Mouse (Mus musculus) ES-E14 (cell line): ENCODE data around the gene Hspb9. TPM values are rescaled to one million over a fixed set of nuclear protein-coding genes. Genes with fewer than 3 reads are reported as not detected.

Source experiments
- DNase-seq: peaks from one replicate; pipeline ENCODE4 v3.0.0-alpha.2; 2013; ENCODE audit warnings: low read depth, low spot score
- H3K27ac ChIP-seq: 2 replicates; pipeline ENCODE4 v1.5.1; 2012; ENCODE audit warnings: low read depth, mild to moderate bottlenecking, low read length, moderate library complexity, mixed read lengths; ENCODE audit not compliant: poor library complexity, insufficient read depth, severe bottlenecking
- H3K36me3 ChIP-seq: 2 replicates; pipeline ENCODE4 v1.6.1; 2012; ENCODE audit warnings: mild to moderate bottlenecking, low read length, moderate library complexity, mixed read lengths; ENCODE audit not compliant: control insufficient read depth, poor library complexity, insufficient read depth, severe bottlenecking
- H3K4me1 ChIP-seq, 2 experiments: fragments of 150-350 bp in 1 of 2; sonication (generic) in 1 of 2; 2 replicates each; pipeline ENCODE4 v1.6.1; 2012; ENCODE audit warnings: low read length in 2 of 2, mild to moderate bottlenecking in 1 of 2, mixed read lengths in 1 of 2; ENCODE audit not compliant: control insufficient read depth in 2 of 2, insufficient read depth in 2 of 2, poor library complexity in 1 of 2
- H3K4me3 ChIP-seq, 2 experiments: fragments of 150-350 bp in 1 of 2; sonication (generic) in 1 of 2; 2 replicates each; pipeline ENCODE4 v1.5.1; 2012; ENCODE audit warnings: low read length in 2 of 2, low read depth in 1 of 2, mild to moderate bottlenecking in 1 of 2, mixed read lengths in 1 of 2; ENCODE audit not compliant: insufficient read depth in 1 of 2, poor library complexity in 1 of 2, severe bottlenecking in 1 of 2
- H3K9ac ChIP-seq: 2 replicates; pipeline ENCODE4 v1.6.1; 2012; ENCODE audit warnings: low read depth, mild to moderate bottlenecking, low read length, mixed read lengths; ENCODE audit not compliant: poor library complexity, insufficient read depth, severe bottlenecking
- H3K9me3 ChIP-seq: fragments of 150-350 bp; sonication (generic); 2 replicates; pipeline ENCODE4 v1.6.1; 2012; ENCODE audit warnings: low read depth, mild to moderate bottlenecking, low read length; ENCODE audit not compliant: control insufficient read depth, insufficient read depth
- CHD2 ChIP-seq: IDR thresholded peaks from 2 replicates; pipeline ENCODE4 v1.6.1; 2014; ENCODE audit warnings: mild to moderate bottlenecking, low read depth, low read length, inconsistent platforms
- HCFC1 ChIP-seq: IDR thresholded peaks from 2 replicates; pipeline ENCODE4 v1.6.1; 2012; ENCODE audit warnings: low read length, inconsistent platforms, borderline replicate concordance; ENCODE audit not compliant: insufficient read depth
- MAFK ChIP-seq: IDR thresholded peaks from 2 replicates; pipeline ENCODE4 v1.6.1; 2014; ENCODE audit warnings: mild to moderate bottlenecking, low read depth, low read length, inconsistent platforms; ENCODE audit not compliant: insufficient read depth
- ZC3H11A ChIP-seq: IDR thresholded peaks from 2 replicates; pipeline ENCODE4 v1.6.1; 2012; ENCODE audit warnings: low read depth, mild to moderate bottlenecking, inconsistent platforms, low read length, borderline replicate concordance
- ZNF384 ChIP-seq: IDR thresholded peaks from 2 replicates; pipeline ENCODE4 v1.6.1; 2012; ENCODE audit warnings: low read depth, low read length, inconsistent platforms
- in situ Hi-C, 2 experiments: fragments of 600-800 bp; cut with MboI; formaldehyde crosslinking; loops; one replicate each; pipeline ENCODE4 v1.15.1; 2025; ENCODE audit warnings: low sequenced_read_pairs in 2 of 2, inconsistent platforms in 1 of 2; ENCODE audit not compliant: unreplicated experiment in 2 of 2
- total RNA-seq: library from RNA; depleted of rRNA; stranded (reverse); fragments of 300-350 nt; gene quantifications from 2 replicates; pipeline ENCODE4 v1.2.3, GENCODE M21; 2012

The Hspb9 gene
- total RNA-seq, 1 experiment, result 0.49 TPM

GRCm38 (mm10) chr11:100687265-100687664, 26.4 kb upstream of the Hspb9 start:
- Histone ChIP-seq H3K27ac (no peak overlapping the region), H3K9me3 (no peaks in the 10 kb centered on the region), H3K4me3 (no peak overlapping the region), H3K36me3 (no peaks in the 10 kb centered on the region), H3K4me1 (peaks cover 0 to 18% of the 10 kb centered on the region in 2 experiments; a peak in 2 of 4 replicates), H3K9ac (no peak overlapping the region)
- in situ Hi-C loops, result no loop called here
- DNase-seq, result no peak
- TF ChIP-seq CHD2, result no peak
- TF ChIP-seq ZC3H11A, result no peak
- no peak for TF ChIP-seq HCFC1
- TF ChIP-seq MAFK, result no peak
- no peak for TF ChIP-seq ZNF384

- no peaks in the 10 kb centered on the region for H3K36me3 ChIP-seq
- TF ChIP-seq MAFK (no peak), ZNF384 (no peak), HCFC1 (no peak), ZC3H11A (no peak), CHD2 (no peak)
- H3K4me1 ChIP-seq, result peaks cover 0 to 15% of the 10 kb centered on the region in 2 experiments; a peak in 2 of 4 replicates
- no peak for DNase-seq
- H3K27ac ChIP-seq, result no peak overlapping the region
- in situ Hi-C loops, result no loop called here
- H3K9me3 ChIP-seq, result no peaks in the 10 kb centered on the region
- H3K9ac ChIP-seq, result no peak overlapping the region
- H3K4me3 ChIP-seq, result no peak overlapping the region
Observed at GRCm38 (mm10) chr11:100688443-100688842, 25.2 kb upstream of the Hspb9 start.

- in situ Hi-C loops, result no loop called here
- DNase-seq, result no peak
- no peaks in the 10 kb centered on the region for H3K9me3 ChIP-seq
- H3K9ac ChIP-seq, result no peak overlapping the region
- TF ChIP-seq ZNF384, result no peak
- TF ChIP-seq HCFC1, result no peak
- TF ChIP-seq ZC3H11A, result no peak
- no peak for TF ChIP-seq CHD2
- TF ChIP-seq MAFK, result no peak
- no peaks in the 10 kb centered on the region for H3K36me3 ChIP-seq
- H3K27ac ChIP-seq, result no peak overlapping the region
- H3K4me3 ChIP-seq, result no peak overlapping the region
- peaks cover 0 to 12% of the 10 kb centered on the region in 2 experiments; a peak in 2 of 4 replicates for H3K4me1 ChIP-seq
Observed at GRCm38 (mm10) chr11:100690389-100690788, 23.3 kb upstream of the Hspb9 start.

- Histone ChIP-seq H3K36me3 (no peaks in the 10 kb centered on the region), H3K27ac (no peak within 1 kb of the TSS), H3K4me3 (peak within 1 kb of the TSS; percentile 55 to 67), H3K4me1 (peaks cover 0 to 14% of the 10 kb centered on the region in 2 experiments; a peak in 2 of 4 replicates), H3K9ac (no peak within 1 kb of the TSS), H3K9me3 (no peaks in the 10 kb centered on the region)
- DNase-seq, result no peak
- in situ Hi-C loops, result no loop called here
- TF ChIP-seq HCFC1 (no peak), MAFK (no peak), ZNF384 (no peak), CHD2 (no peak), ZC3H11A (no peak)
Observed at GRCm38 (mm10) chr11:100692164-100692616, 21.5 kb upstream of the Hspb9 start, which contains the start of gene Zfp385c. Zfp385c (minus strand) TSS chr11:100692455.
